Mouse (Mus musculus): ENCODE data around the gene Aox2. TPM values are rescaled to one million over a fixed set of nuclear protein-coding genes. Genes with fewer than 3 reads are reported as not detected.

The Aox2 gene
- polyA plus RNA-seq, 1 experiment from 2014 or later, result 0.04 TPM

DNA sequence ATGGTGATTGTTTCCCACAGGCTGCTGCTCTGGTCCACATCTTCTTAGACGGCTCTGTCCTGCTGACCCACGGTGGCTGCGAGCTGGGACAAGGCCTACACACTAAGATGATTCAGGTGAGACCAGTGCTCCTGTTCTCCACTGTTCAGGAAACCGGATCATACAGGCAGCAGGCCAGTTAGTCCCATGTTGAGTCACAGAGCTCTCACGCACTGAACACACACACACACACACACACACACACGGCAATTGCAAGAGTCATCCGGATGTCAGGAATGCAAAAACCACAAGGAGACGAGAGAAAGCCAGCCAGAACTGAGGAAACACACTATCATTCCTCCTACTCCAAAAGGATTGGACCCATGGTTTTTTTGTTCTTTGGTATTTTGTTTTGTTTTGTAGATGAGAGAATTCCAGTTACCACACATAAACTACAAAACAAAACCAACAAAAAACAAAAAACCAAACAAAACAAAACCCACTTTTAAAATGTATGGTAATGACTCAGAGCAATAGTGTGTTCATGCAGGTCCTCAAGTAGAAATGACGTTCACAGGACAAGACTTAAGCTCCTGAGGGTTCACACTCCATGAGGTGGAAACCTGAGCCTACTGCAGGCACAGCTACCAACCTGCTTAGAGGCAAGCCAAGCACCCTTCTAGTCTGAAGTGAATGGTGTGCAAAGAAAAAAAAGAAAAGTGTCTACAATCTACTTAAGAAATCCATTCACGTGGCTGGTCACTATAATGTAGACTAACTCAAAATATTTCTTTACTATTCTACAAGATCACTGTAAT is 20.7 kb upstream of the Aox2 start:
- no peak for DNase-seq (ENCODE audit: low spot score)
- Histone ChIP-seq H3K9ac (ENCODE audit: low read length) (no peak overlapping the region), H3K4me1 (replicated peaks; ENCODE audit: control insufficient read depth, insufficient read depth) (no peaks in the 10 kb centered on the region), H3K27ac (replicated peaks) (no peak overlapping the region), H3K9me3 (ENCODE audit: control insufficient read depth, low read length) (no peaks in the 10 kb centered on the region), H3K4me2 (replicated peaks; ENCODE audit: low read depth) (no peak overlapping the region), H3K4me3 (ENCODE audit: low read depth, low read length) (no peak overlapping the region), H3K27me3 (ENCODE audit: control insufficient read depth, insufficient read depth, low read length) (no peaks in the 10 kb centered on the region), H3K36me3 (ENCODE audit: control insufficient read depth, insufficient read depth, low read length) (no peaks in the 10 kb centered on the region)
- 66% methylated on average over 10 of the region's 10 CpGs for WGBS
- ATAC-seq (ENCODE audit: low FRiP score, low TSS enrichment), result no peak
- TF ChIP-seq CTCF (IDR thresholded peaks at IDR 0.05; ENCODE audit: low read depth), result no peak

DNA sequence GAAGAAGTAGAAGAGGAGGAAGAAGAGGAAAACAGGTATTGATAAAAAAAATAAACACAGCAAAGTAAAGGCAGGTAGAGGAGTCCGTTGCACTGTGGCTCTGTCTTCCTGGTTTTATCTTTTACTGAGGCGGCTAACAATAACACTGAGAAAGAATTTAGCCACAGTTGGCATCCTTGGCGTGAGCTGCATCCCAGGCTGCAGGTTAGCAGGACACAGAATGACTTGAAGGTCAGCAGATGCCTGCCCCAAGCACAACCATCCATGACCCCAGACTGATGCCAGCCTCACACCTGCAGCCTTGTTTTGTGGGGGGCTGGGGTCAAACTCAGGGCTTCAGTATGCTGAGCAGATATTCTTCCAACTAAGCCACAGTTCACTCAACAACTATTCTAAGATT is 17.8 kb upstream of the Aox2 start:
- DNase-seq (ENCODE audit: low spot score) (no peak), ATAC-seq (ENCODE audit: low FRiP score, low TSS enrichment) (no peak)
- Histone ChIP-seq H3K9ac (ENCODE audit: low read length) (no peak overlapping the region), H3K4me1 (replicated peaks; ENCODE audit: control insufficient read depth, insufficient read depth) (no peaks in the 10 kb centered on the region), H3K4me3 (ENCODE audit: low read depth, low read length) (no peak overlapping the region), H3K27ac (replicated peaks) (no peak overlapping the region), H3K9me3 (ENCODE audit: control insufficient read depth, low read length) (no peaks in the 10 kb centered on the region), H3K4me2 (replicated peaks; ENCODE audit: low read depth) (no peak overlapping the region), H3K36me3 (ENCODE audit: control insufficient read depth, insufficient read depth, low read length) (no peaks in the 10 kb centered on the region), H3K27me3 (ENCODE audit: control insufficient read depth, insufficient read depth, low read length) (no peaks in the 10 kb centered on the region)
- no peak for TF ChIP-seq EP300 (optimal IDR thresholded peaks at IDR 0.05)
- TF ChIP-seq CTCF (IDR thresholded peaks at IDR 0.05; ENCODE audit: low read depth), result no peak
- WGBS, result 48% methylated on average over 3 of the region's 3 CpGs

DNA sequence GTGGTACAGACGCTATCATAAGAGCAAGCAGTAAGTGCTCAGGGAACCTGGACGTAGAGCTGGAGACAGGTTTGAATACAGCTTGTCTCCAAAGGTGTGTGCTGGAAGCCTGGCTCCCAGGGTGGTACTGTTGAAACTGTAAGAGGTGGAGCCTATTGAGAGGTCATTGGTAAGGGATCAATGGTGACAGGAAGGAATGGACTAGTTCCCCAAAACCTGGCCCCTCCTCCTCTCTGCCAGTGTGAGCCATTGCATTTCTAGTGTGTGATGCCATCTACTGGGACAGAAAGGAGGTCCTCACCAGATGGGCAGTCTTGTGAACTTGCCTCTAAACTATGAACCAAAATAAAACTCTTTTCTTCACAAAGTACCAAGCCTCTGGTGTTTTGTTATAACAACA is 9.9 kb upstream of the Aox2 start:
- Histone ChIP-seq H3K27me3 (ENCODE audit: control insufficient read depth, insufficient read depth, low read length) (no peaks in the 10 kb centered on the region), H3K4me1 (replicated peaks; ENCODE audit: control insufficient read depth, insufficient read depth) (no peaks in the 10 kb centered on the region), H3K4me2 (replicated peaks; ENCODE audit: low read depth) (no peak overlapping the region), H3K4me3 (ENCODE audit: low read depth, low read length) (no peak overlapping the region), H3K36me3 (ENCODE audit: control insufficient read depth, insufficient read depth, low read length) (no peaks in the 10 kb centered on the region), H3K27ac (replicated peaks) (no peak overlapping the region), H3K9ac (ENCODE audit: low read length) (no peak overlapping the region), H3K9me3 (ENCODE audit: control insufficient read depth, low read length) (no peaks in the 10 kb centered on the region)
- ATAC-seq (ENCODE audit: low FRiP score, low TSS enrichment) (no peak), DNase-seq (ENCODE audit: low spot score) (no peak)
- WGBS, result 82% methylated on average over 2 of the region's 2 CpGs
- TF ChIP-seq CTCF (IDR thresholded peaks at IDR 0.05; ENCODE audit: low read depth), result peak; percentile 38
- TF ChIP-seq EP300 (optimal IDR thresholded peaks at IDR 0.05), result no peak

DNA sequence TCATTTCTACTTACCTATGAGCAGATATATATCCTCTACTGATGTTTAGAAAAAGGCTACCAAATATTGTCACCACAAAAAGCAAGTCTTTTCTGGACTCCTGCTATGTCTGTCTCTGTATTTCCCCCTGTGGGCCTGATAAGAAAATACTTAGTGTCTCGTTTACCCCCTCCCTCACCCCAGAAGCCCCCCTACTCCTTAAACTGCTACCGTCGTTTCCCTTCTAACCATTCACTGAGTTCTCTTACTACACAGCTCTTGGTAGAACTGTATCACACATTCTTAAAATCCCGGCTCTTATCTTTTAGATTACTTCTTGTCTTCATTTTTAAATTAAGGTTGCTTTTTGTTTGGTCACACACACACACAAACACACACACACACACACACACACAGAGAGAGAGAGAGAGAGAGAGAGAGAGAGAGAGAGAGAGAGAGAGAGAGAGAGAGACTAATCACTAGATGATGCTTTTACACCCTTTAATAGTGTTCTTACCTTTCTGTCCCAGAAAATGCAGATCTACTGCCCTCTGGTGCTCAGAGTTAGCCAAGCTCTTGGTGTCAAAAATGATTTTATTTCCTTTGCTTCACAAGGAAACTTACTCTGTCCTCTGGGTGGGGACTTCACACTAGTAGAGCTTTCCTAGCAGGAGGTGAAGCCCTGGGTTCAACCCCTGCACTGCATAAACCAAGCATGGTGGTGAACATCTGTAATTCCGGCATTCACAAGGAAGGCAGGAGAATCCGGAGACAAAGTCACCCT is 7.1 kb upstream of the Aox2 start:
- WGBS, result 50% methylated on average over 6 of the region's 6 CpGs
- Histone ChIP-seq H3K4me3 (ENCODE audit: low read depth, low read length) (no peak overlapping the region), H3K9ac (ENCODE audit: low read length) (no peak overlapping the region), H3K27ac (replicated peaks) (no peak overlapping the region), H3K9me3 (ENCODE audit: control insufficient read depth, low read length) (no peaks in the 10 kb centered on the region), H3K4me2 (replicated peaks; ENCODE audit: low read depth) (no peak overlapping the region), H3K36me3 (ENCODE audit: control insufficient read depth, insufficient read depth, low read length) (no peaks in the 10 kb centered on the region), H3K27me3 (ENCODE audit: control insufficient read depth, insufficient read depth, low read length) (no peaks in the 10 kb centered on the region), H3K4me1 (replicated peaks; ENCODE audit: control insufficient read depth, insufficient read depth) (no peaks in the 10 kb centered on the region)
- ATAC-seq (ENCODE audit: low FRiP score, low TSS enrichment) (no peak), DNase-seq (ENCODE audit: low spot score) (peak; percentile 58)
- peak; percentile 85 for TF ChIP-seq CTCF (IDR thresholded peaks at IDR 0.05; ENCODE audit: low read depth)
- TF ChIP-seq EP300 (optimal IDR thresholded peaks at IDR 0.05), result no peak

DNA sequence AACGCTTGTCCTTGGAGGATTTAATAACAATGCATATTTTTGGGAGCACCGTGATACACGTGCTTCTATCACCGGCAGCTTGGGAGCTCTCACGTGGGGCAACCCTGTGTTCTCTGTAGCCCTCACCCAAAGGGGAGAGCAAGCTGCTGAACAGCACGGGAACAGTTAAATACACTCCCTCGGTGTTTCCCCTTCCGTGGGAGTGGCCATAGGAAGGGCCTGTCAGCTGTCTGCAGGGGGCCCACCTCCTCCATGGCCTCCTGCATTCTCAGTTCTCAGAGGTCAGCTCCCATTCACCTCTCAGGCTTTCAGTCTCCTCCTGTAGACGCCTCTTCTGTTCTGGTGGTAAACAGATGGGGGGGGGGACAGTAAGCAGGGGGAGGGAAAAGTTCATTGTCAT is 2.2 kb upstream of the Aox2 start:
- ATAC-seq (ENCODE audit: low FRiP score, low TSS enrichment) (no peak), DNase-seq (ENCODE audit: low spot score) (no peak)
- no peaks in the 10 kb centered on the region for H3K9me3 ChIP-seq (ENCODE audit: control insufficient read depth, low read length)
- no peak overlapping the region for H3K9ac ChIP-seq (ENCODE audit: low read length)
- TF ChIP-seq CTCF (IDR thresholded peaks at IDR 0.05; ENCODE audit: low read depth) (no peak), EP300 (optimal IDR thresholded peaks at IDR 0.05) (no peak)
- H3K4me3 ChIP-seq (ENCODE audit: low read depth, low read length), result no peak overlapping the region
- H3K27ac ChIP-seq (replicated peaks), result no peak overlapping the region
- H3K36me3 ChIP-seq (ENCODE audit: control insufficient read depth, insufficient read depth, low read length), result no peaks in the 10 kb centered on the region
- WGBS, result 20% methylated on average over 8 of the region's 9 CpGs
- no peaks in the 10 kb centered on the region for H3K4me1 ChIP-seq (replicated peaks; ENCODE audit: control insufficient read depth, insufficient read depth)
- H3K27me3 ChIP-seq (ENCODE audit: control insufficient read depth, insufficient read depth, low read length), result no peaks in the 10 kb centered on the region
- no peak overlapping the region for H3K4me2 ChIP-seq (replicated peaks; ENCODE audit: low read depth)

DNA sequence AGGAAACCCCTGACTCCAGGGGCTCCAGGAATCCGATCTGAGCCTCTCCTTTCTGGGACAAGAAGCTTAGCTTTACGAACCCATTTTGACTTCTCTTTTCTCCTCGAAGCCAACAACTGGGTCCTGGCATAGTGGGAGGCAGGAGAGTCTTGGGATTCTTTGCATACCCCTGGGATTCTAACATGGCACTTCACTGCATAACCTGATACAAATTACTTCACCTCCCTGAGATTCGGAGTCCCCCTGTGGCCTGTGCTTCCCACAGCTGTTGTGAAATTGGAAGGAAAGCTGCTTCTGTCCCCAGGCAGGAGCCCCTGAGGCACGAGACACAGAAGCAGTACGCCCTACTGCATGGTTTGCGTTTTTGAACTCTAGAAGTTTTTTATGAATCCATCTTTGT is 387 bp downstream of the Aox2 start:
- no peak for ATAC-seq (ENCODE audit: low FRiP score, low TSS enrichment)
- 62% methylated on average over 7 of the region's 7 CpGs for WGBS
- H3K36me3 ChIP-seq (ENCODE audit: control insufficient read depth, insufficient read depth, low read length), result no peaks in the 10 kb centered on the region
- no peak overlapping the region for H3K27ac ChIP-seq (replicated peaks)
- no peaks in the 10 kb centered on the region for H3K4me1 ChIP-seq (replicated peaks; ENCODE audit: control insufficient read depth, insufficient read depth)
- H3K4me2 ChIP-seq (replicated peaks; ENCODE audit: low read depth), result no peak overlapping the region
- no peak overlapping the region for H3K9ac ChIP-seq (ENCODE audit: low read length)
- no peak for TF ChIP-seq EP300 (optimal IDR thresholded peaks at IDR 0.05)
- no peak for TF ChIP-seq CTCF (IDR thresholded peaks at IDR 0.05; ENCODE audit: low read depth)
- DNase-seq (ENCODE audit: low spot score), result no peak
- H3K9me3 ChIP-seq (ENCODE audit: control insufficient read depth, low read length), result no peaks in the 10 kb centered on the region
- H3K27me3 ChIP-seq (ENCODE audit: control insufficient read depth, insufficient read depth, low read length), result no peaks in the 10 kb centered on the region
- no peak overlapping the region for H3K4me3 ChIP-seq (ENCODE audit: low read depth, low read length)

Data from stomach, postnatal 0 days (tissue).